ENCODE assay signal across 8 mouse cellular contexts in genomic region chr5:142903470-142904207, GRCm38 (mm10). TPM values are rescaled to one million over a fixed set of nuclear protein-coding genes. Genes with fewer than 3 reads are reported as not detected.
DNase-seq lines count a peak whose midpoint lies in the region; ATAC-seq and TF ChIP-seq lines count a peak whose summit lies in the region.

No protein-coding gene starts in this region.

- 18% methylated on average over 14 of the region's 14 CpGs for WGBS in lung, adult 2 months
- 91% methylated on average over 14 of the region's 14 CpGs for WGBS in hindbrain, embryonic 10.5 days
- 91% methylated on average over 14 of the region's 14 CpGs for WGBS in midbrain, embryonic 10.5 days

- TF ChIP-seq POLR2A in lung, adult 2 months (IDR thresholded peaks at IDR 0.05; ENCODE audit: borderline replicate concordance, extremely low read depth, low read depth, low read length), result no peak; the same call in 1 of the 2 replicates

- H3K4me3 ChIP-seq in lung, adult 2 months (replicated peaks; ENCODE audit: extremely low read depth, low read depth, low read length), result peak overlapping the region; percentile 30
- peak overlapping the region; percentile 97 for H3K4me3 ChIP-seq in hindbrain, embryonic 10.5 days
- peak overlapping the region; percentile 100 for H3K4me3 ChIP-seq in midbrain, embryonic 10.5 days

- peaks cover 71% of the 10 kb centered on the region for H3K36me3 ChIP-seq in hindbrain, embryonic 10.5 days
- peaks cover 70% of the 10 kb centered on the region for H3K36me3 ChIP-seq in midbrain, embryonic 10.5 days

- H3K9me3 ChIP-seq in hindbrain, embryonic 10.5 days, result no peaks in the 10 kb centered on the region
- H3K9me3 ChIP-seq in midbrain, embryonic 10.5 days (replicated peaks), result no peaks in the 10 kb centered on the region

- H3K27ac ChIP-seq in hindbrain, embryonic 10.5 days, result peak overlapping the region; percentile 100
- H3K27ac ChIP-seq in midbrain, embryonic 10.5 days (replicated peaks), result no peak overlapping the region

- H3K27me3 ChIP-seq in hindbrain, embryonic 10.5 days (ENCODE audit: insufficient read depth, poor library complexity, severe bottlenecking), result peaks cover 6% of the 10 kb centered on the region; the same call in 1 of the 2 replicates
- H3K27me3 ChIP-seq in midbrain, embryonic 10.5 days (ENCODE audit: low read depth, poor library complexity, severe bottlenecking), result peaks cover 8% of the 10 kb centered on the region; the same call in 1 of the 2 replicates

- no peak for TF ChIP-seq CTCF in lung, adult 2 months (IDR thresholded peaks at IDR 0.05; ENCODE audit: insufficient read depth, low read length)

- peak; percentile 37 for DNase-seq in lung, adult 2 months
- no peak for DNase-seq in lung, postnatal 25 days (ENCODE audit: low spot score)
- peak; percentile 23 for DNase-seq in hindbrain, embryonic 10.5 days (ENCODE audit: low spot score)
- no peak for DNase-seq in midbrain, embryonic 10.5 days (ENCODE audit: low spot score)
- no peak for DNase-seq in layer of hippocampus, postnatal 14 days (ENCODE audit: low spot score in 2 of 2)
- DNase-seq in yolk sac, embryonic 10.5 days (ENCODE audit: low spot score), result no peak

- peak; percentile 13 for ATAC-seq in activated CD4-positive, CD25-positive, alpha-beta regulatory T cell, adult 4 months
- ATAC-seq in monocyte, adult 5-6 weeks (replicated peaks; ENCODE audit: insufficient number of reproducible peaks, low FRiP score, low TSS enrichment, poor library complexity, severe bottlenecking), result no peak

- H3K4me1 ChIP-seq in lung, adult 2 months (ENCODE audit: control insufficient read depth, insufficient read depth, low read length), result peaks cover 19% of the 10 kb centered on the region
- peaks cover 37% of the 10 kb centered on the region for H3K4me1 ChIP-seq in hindbrain, embryonic 10.5 days (replicated peaks)
- H3K4me1 ChIP-seq in midbrain, embryonic 10.5 days, result peaks cover 35% of the 10 kb centered on the region

RNA-seq across cellular contexts. Expression of gene Actb, which starts 2.9 kb away (rescaled TPM):
- 5,708 and 6,451 TPM in 2 replicates for polyA plus RNA-seq in lung, adult 2 months (2012; rRNA removed)
- polyA plus RNA-seq in activated CD4-positive, CD25-positive, alpha-beta regulatory T cell, adult 4 months (2017; shearing (Covaris generic)), result over 10,000 TPM; 26,186 to 54,151 TPM
- 14,349 and 15,462 TPM in 2 replicates for polyA plus RNA-seq in hindbrain, embryonic 10.5 days (2016; fragmentation: Nextera tagmentation; extraction: Ambion mirVana)
- 12,690 and 13,877 TPM in 2 replicates for polyA plus RNA-seq in midbrain, embryonic 10.5 days (2016; fragmentation: Nextera tagmentation; extraction: Ambion mirVana)
- total RNA-seq in layer of hippocampus, postnatal 14 days (2021), result 1,000 to 10,000 TPM; 3,650 to 3,993 TPM
- total RNA-seq in monocyte, adult 5-6 weeks (2017), result 6,587 to 7,071 TPM (median 6,776 TPM) in 3 replicates

RNA-seq across cellular contexts. Expression of gene Fbxl18, which starts 8.4 kb away (rescaled TPM):
- 21.3 and 22.5 TPM in 2 replicates for polyA plus RNA-seq in lung, adult 2 months (2012; rRNA removed)
- polyA plus RNA-seq in activated CD4-positive, CD25-positive, alpha-beta regulatory T cell, adult 4 months (2017; shearing (Covaris generic)), result 10 to 100 TPM in 1 of 2 experiments, 1 to 10 TPM in 1; 2.1 to 13.9 TPM
- 23.8 and 24.2 TPM in 2 replicates for polyA plus RNA-seq in hindbrain, embryonic 10.5 days (2016; fragmentation: Nextera tagmentation; extraction: Ambion mirVana)
- 23.4 and 24.6 TPM in 2 replicates for polyA plus RNA-seq in midbrain, embryonic 10.5 days (2016; fragmentation: Nextera tagmentation; extraction: Ambion mirVana)
- total RNA-seq in layer of hippocampus, postnatal 14 days (2021), result 10 to 100 TPM; 43.1 to 46.7 TPM
- total RNA-seq in monocyte, adult 5-6 weeks (2017), result 1.6 to 3.6 TPM (median 2.3 TPM) in 3 replicates

RNA-seq across cellular contexts. Expression of gene Fscn1, which starts 56.5 kb away (rescaled TPM):
- 21.0 and 26.3 TPM in 2 replicates for polyA plus RNA-seq in lung, adult 2 months (2012; rRNA removed)
- polyA plus RNA-seq in activated CD4-positive, CD25-positive, alpha-beta regulatory T cell, adult 4 months (2017; shearing (Covaris generic)), result under 1 TPM; 0.26 to 0.42 TPM
- 757 and 846 TPM in 2 replicates for polyA plus RNA-seq in hindbrain, embryonic 10.5 days (2016; fragmentation: Nextera tagmentation; extraction: Ambion mirVana)
- 675 and 709 TPM in 2 replicates for polyA plus RNA-seq in midbrain, embryonic 10.5 days (2016; fragmentation: Nextera tagmentation; extraction: Ambion mirVana)
- total RNA-seq in layer of hippocampus, postnatal 14 days (2021), result 100 to 1,000 TPM; 304 to 311 TPM
- 1.2 TPM in 1 of 3 replicates, not detected in the others for total RNA-seq in monocyte, adult 5-6 weeks (2017)

Comparison
In these comparisons a context has a peak if more than half of its experiments do, and no peak if none do; other contexts are left out.
1. DNase-seq: peak in lung, adult 2 months (single experiment) and hindbrain, embryonic 10.5 days (single experiment); none in lung, postnatal 25 days (single experiment), midbrain, embryonic 10.5 days (single experiment), layer of hippocampus, postnatal 14 days (0 of 2) and yolk sac, embryonic 10.5 days (single experiment).
2. H3K4me3 ChIP-seq: peak in every context shown above with its lines; median percentile 100 in midbrain, embryonic 10.5 days; 97 in hindbrain, embryonic 10.5 days; 30 in lung, adult 2 months.
3. RNA of gene Fscn1, which starts 56.5 kb away (polyA plus RNA-seq): 757 to 846 TPM in hindbrain, embryonic 10.5 days and 675 to 709 TPM in midbrain, embryonic 10.5 days; 21.0 to 26.3 TPM in lung, adult 2 months and 0.26 to 0.42 TPM in activated CD4-positive, CD25-positive, alpha-beta regulatory T cell, adult 4 months; every median in the first group is over 10 times any median in the second.